Mouse (Mus musculus) kidney, embryonic 16.5 days (tissue): ENCODE data around the gene Rad23a. TPM values are rescaled to one million over a fixed set of nuclear protein-coding genes. Genes with fewer than 3 reads are reported as not detected.
A peak's percentile ranks its signal among the peaks of the same experiment; 100 is the strongest.
"Not testable (repeated sequence)": the region's sequence is repeated elsewhere in the genome, so short reads cannot be mapped to it uniquely, and the experiment has no call there.

Experiments used
- ATAC-seq: fragments of 200-750 bp; cut with Nextera tagmentation; 2 replicates; pipeline ENCODE4 v1.8.0; 2017; ENCODE audit warnings: moderate TSS enrichment; ENCODE audit not compliant: low FRiP score, low TSS enrichment
- H3K27ac ChIP-seq: fragments of 300-500 bp; sonication (generic); 2 replicates; pipeline ENCODE4 v1.5.1; 2014; ENCODE audit warnings: low read length
- H3K27me3 ChIP-seq: fragments of 300-500 bp; sonication (generic); 2 replicates; pipeline ENCODE4 v1.6.1; 2014; ENCODE audit warnings: low read length, control low read depth, mixed read lengths; ENCODE audit not compliant: insufficient read depth
- H3K36me3 ChIP-seq: fragments of 300-500 bp; sonication (generic); 2 replicates; pipeline ENCODE4 v1.6.1; 2014; ENCODE audit warnings: low read length, control low read depth, mixed read lengths; ENCODE audit not compliant: insufficient read depth
- H3K4me1 ChIP-seq: fragments of 300-500 bp; sonication (generic); 2 replicates; pipeline ENCODE4 v1.6.1; 2014; ENCODE audit warnings: low read length, control low read depth, mixed read lengths; ENCODE audit not compliant: insufficient read depth
- H3K4me2 ChIP-seq: fragments of 300-500 bp; sonication (generic); replicated peaks from 2 replicates; pipeline ENCODE4 v1.6.1; 2014; ENCODE audit warnings: low read depth, low read length
- H3K4me3 ChIP-seq: fragments of 300-500 bp; sonication (generic); 2 replicates; pipeline ENCODE4 v1.5.1; 2014; ENCODE audit warnings: mild to moderate bottlenecking, low read length
- H3K9ac ChIP-seq: fragments of 300-500 bp; sonication (generic); replicated peaks from 2 replicates; pipeline ENCODE4 v1.6.1; 2014; ENCODE audit warnings: low read length
- H3K9me3 ChIP-seq: fragments of 300-500 bp; sonication (generic); 2 replicates; pipeline ENCODE4 v1.6.1; 2016; ENCODE audit warnings: low read length, control low read depth
- WGBS: fragments of 180-500 bp; shearing (Covaris S2); extraction: QIAGEN DNeasy Blood & Tissue Kit; methylation state at CpG from one replicate; pipeline ENCODE4 v1.1.7; 2014; 5-methylcytosine and 5-hydroxymethylcytosine counted together
- polyA plus RNA-seq: library from polyadenylated mRNA; unstranded; fragments of >200 nt; fragmentation: Nextera tagmentation; extraction: Ambion mirVana; gene quantifications from 2 replicates; pipeline ENCODE4 v1.2.1, GENCODE M21; 2015

The Rad23a gene
- polyA plus RNA-seq, 1 experiment from 2014 or later, result 109 TPM

DNA sequence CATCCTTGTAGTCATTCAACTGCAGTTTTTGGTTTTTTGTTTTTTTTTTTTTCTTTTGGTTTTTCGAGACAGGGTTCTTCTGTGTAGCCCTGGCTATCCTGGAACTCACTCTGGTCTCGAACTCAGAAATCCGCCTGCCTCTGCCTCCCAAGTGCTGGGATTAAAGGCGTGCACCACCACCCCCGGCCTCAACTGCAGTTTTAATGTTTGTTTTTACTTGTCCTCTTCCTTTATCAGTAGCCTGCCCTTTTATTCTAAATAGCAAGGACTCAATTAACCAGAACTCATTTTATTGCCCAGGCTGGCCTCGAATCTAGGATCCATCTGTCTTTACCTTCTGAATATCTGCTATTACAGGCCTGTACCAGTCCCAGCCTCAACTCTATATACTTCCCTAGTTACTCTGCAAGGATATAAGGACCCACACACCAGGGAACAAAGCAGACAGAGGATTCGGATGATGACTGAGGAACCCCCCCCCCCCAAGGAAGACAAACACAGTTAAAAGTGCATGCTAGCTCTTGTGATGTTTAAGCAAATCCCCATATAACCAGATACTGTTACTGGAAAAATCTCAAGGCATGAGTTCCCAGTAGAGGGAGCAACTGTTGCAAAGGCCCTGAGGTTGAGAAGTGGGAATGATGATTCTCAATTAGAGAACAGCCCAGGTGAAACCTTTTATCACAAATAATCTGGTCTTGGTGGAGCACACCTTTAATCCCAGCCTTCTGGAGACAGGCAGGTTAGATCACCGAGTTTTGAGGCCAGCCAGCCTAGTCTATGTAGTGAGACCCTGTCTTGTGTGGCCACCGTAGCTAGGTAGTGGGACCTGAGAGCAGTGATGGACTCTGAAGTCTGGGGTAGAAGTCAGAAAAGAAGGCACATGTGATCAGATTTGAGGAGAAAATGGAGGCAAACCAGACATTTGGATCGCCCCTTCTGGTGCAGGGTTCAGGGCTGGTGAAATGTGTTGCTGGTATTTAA is 7.4 kb downstream of the Rad23a start:
- Histone ChIP-seq H3K4me3 (peak overlapping the region; percentile 85), H3K4me2 (peak overlapping the region; percentile 62), H3K36me3 (peaks cover 43% of the 10 kb centered on the region), H3K9ac (peak overlapping the region; percentile 100), H3K4me1 (peaks cover 25% of the 10 kb centered on the region), H3K27ac (peak overlapping the region; percentile 88), H3K27me3 (no peaks in the 10 kb centered on the region), H3K9me3 (no peaks in the 10 kb centered on the region)
- ATAC-seq, result no peak
- WGBS, result 52% methylated on average over 10 of the region's 10 CpGs

- Histone ChIP-seq H3K4me3 (peak overlapping the region; percentile 85), H3K27ac (peak overlapping the region; percentile 88), H3K36me3 (peaks cover 35% of the 10 kb centered on the region), H3K4me1 (peaks cover 16% of the 10 kb centered on the region), H3K4me2 (peak overlapping the region; percentile 62), H3K9ac (peak overlapping the region; percentile 100), H3K27me3 (no peaks in the 10 kb centered on the region), H3K9me3 (no peaks in the 10 kb centered on the region)
- under 1% methylated on average over 58 of the region's 59 CpGs for WGBS
- peak; percentile 75 for ATAC-seq
These were observed 8.3 kb downstream of the Rad23a start for GRCm38 (mm10) chr8:84832034-84832717.

GRCm38 (mm10) chr8:84831490-84831889 is 9.0 kb downstream of the Rad23a start, which contains the start of gene Gadd45gip1:
TSS of gene Gadd45gip1 (plus strand) at chr8:84831522.
- Histone ChIP-seq H3K9ac (peak within 1 kb of the TSS; percentile 100), H3K4me1 (peaks cover 16% of the 10 kb centered on the region), H3K4me2 (peak within 1 kb of the TSS; percentile 62), H3K27ac (peak within 1 kb of the TSS; percentile 88), H3K27me3 (no peaks in the 10 kb centered on the region), H3K36me3 (peaks cover 29% of the 10 kb centered on the region), H3K4me3 (peak within 1 kb of the TSS; percentile 85), H3K9me3 (no peaks in the 10 kb centered on the region)
- WGBS, result 85% methylated on average over 11 of the region's 11 CpGs
- no peak for ATAC-seq

DNA sequence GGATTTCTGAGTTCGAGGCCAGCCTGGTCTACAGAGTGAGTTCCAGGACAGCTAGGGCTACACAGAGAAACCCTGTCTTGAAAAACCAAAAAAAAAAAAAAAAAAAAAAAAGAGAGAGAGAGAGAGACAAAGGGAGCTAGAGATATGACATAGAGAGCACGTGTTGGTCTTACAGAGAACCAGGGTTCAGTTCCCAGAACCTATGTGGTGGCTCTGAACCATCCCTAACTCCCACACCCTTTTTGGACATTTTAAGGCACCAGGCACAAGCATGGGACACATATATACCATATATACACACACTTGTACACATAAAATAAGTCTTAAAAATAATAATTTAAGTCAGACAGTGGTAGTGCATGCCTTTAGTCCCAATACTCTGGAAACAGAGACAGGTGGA is 13.9 kb downstream of the Rad23a start:
- not testable (repeated sequence) for H3K4me2 ChIP-seq, H3K27ac ChIP-seq, H3K9ac ChIP-seq, H3K36me3 ChIP-seq, H3K27me3 ChIP-seq, ATAC-seq, H3K9me3 ChIP-seq, H3K4me1 ChIP-seq, H3K4me3 ChIP-seq
- WGBS, result 93% methylated on average over 1 of the region's 2 CpGs

- ATAC-seq, result no peak
- Histone ChIP-seq H3K36me3 (no peaks in the 10 kb centered on the region), H3K9me3 (no peaks in the 10 kb centered on the region), H3K4me1 (no peaks in the 10 kb centered on the region), H3K27ac (no peak overlapping the region), H3K27me3 (no peaks in the 10 kb centered on the region), H3K4me2 (no peak overlapping the region), H3K9ac (no peak overlapping the region), H3K4me3 (no peak overlapping the region)
- WGBS, result 44% methylated on average over 4 of the region's 4 CpGs
These were observed 14.8 kb downstream of the Rad23a start for GRCm38 (mm10) chr8:84825636-84826035.

DNA sequence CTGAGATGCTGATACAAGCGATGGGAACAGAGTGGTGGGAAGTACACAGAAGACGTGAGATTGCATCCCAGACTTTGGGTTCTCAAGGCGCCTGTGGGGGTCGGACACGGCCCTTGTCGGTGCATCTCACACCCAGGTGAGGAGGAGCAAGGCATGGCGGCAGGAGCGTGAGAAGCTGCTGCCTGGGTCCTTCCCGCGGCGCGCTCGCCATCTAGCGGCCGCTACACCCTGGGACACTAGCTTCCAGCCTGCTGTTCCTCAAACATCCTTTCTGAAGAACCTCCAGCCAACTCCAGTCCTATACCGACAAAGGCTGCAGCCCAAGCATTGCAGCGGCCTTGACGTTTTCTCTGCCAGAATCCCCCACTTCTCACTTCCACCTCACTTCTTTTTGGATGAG is 16.8 kb downstream of the Rad23a start:
- ATAC-seq, result peak; percentile 85; the same call in 1 of the 2 replicates
- Histone ChIP-seq H3K4me1 (no peaks in the 10 kb centered on the region), H3K4me3 (no peak overlapping the region), H3K27ac (no peak overlapping the region), H3K9me3 (no peaks in the 10 kb centered on the region), H3K4me2 (peak overlapping the region; percentile 43), H3K9ac (peak overlapping the region; percentile 11; the same call in 1 of the 2 replicates), H3K27me3 (no peaks in the 10 kb centered on the region), H3K36me3 (no peaks in the 10 kb centered on the region)
- WGBS, result 0% methylated on average over 18 of the region's 18 CpGs

DNA sequence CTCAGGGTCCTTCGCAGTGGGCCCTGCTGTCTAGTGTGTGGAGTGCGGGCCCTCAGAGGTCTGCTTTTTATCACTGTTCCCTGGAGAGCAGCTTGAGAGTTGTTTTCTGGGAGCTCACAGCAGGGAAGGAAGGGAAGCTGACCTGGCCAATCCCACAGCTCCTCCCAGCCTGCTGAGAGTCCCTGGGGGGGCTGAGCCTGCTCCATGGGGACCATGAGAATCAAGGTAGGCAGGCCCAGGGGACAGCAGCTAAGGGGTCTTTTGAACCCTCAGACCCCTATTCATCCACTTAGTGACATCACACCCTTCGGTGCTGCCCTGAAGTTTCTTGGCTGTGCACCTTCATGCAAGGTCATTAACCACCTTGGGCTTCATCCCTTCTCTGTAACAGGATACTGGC is 17.7 kb downstream of the Rad23a start, which contains the start of gene Dand5:
Dand5 (minus strand) TSS at position 101 of the 400 bp plus-strand sequence.
- Histone ChIP-seq H3K4me1 (no peaks in the 10 kb centered on the region), H3K9ac (peak within 1 kb of the TSS; percentile 31; the same call in 1 of the 2 replicates), H3K27me3 (no peaks in the 10 kb centered on the region), H3K36me3 (no peaks in the 10 kb centered on the region), H3K9me3 (no peaks in the 10 kb centered on the region), H3K4me2 (peak within 1 kb of the TSS; percentile 43), H3K27ac (no peak within 1 kb of the TSS), H3K4me3 (no peak within 1 kb of the TSS)
- 42% methylated on average over 3 of the region's 3 CpGs for WGBS
- no peak for ATAC-seq

DNA sequence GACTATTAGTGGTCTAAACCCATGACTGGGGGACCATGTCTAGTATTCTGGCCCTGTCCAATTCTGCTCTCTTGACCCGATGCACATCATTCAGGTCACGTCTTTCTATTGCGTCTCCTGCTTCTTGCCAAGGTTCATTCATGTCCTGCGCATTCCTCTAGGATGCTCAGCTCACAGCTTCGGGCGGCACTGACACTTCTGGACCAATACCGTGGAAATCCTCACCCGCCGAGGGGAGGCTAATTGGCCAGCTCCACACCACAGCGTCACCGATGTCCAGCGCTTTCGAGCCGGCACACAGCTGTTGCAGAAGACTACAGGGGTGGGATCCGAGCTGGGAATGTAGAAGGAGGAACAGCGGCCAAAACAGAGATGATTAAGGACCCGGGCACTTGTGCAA is 24.3 kb downstream of the Rad23a start:
- no peaks in the 10 kb centered on the region for H3K9me3 ChIP-seq
- WGBS, result 79% methylated on average over 17 of the region's 17 CpGs
- no peak for ATAC-seq
- H3K9ac ChIP-seq, result no peak overlapping the region
- H3K27ac ChIP-seq, result no peak overlapping the region
- H3K4me1 ChIP-seq, result peaks cover 3% of the 10 kb centered on the region; the same call in 1 of the 2 replicates
- no peak overlapping the region for H3K4me3 ChIP-seq
- no peak overlapping the region for H3K4me2 ChIP-seq
- peaks cover 23% of the 10 kb centered on the region for H3K27me3 ChIP-seq
- no peaks in the 10 kb centered on the region for H3K36me3 ChIP-seq

GRCm38 (mm10) chr8:84815547-84815946 is 24.9 kb downstream of the Rad23a start:
- no peak overlapping the region for H3K4me2 ChIP-seq
- no peak overlapping the region for H3K4me3 ChIP-seq
- no peaks in the 10 kb centered on the region for H3K36me3 ChIP-seq
- H3K27me3 ChIP-seq, result peaks cover 25% of the 10 kb centered on the region
- H3K4me1 ChIP-seq, result peaks cover 9% of the 10 kb centered on the region; the same call in 1 of the 2 replicates
- peak; percentile 81 for ATAC-seq
- H3K9ac ChIP-seq, result no peak overlapping the region
- no peaks in the 10 kb centered on the region for H3K9me3 ChIP-seq
- 7% methylated on average over 9 of the region's 9 CpGs for WGBS
- no peak overlapping the region for H3K27ac ChIP-seq
